Mouse (Mus musculus) bone marrow, adult 2 months (tissue): ENCODE measurements around the gene Hes1.

ENCODE experiments used
- CTCF ChIP-seq: fragments of 200-500 bp; IDR thresholded peaks from 2 replicates; pipeline ENCODE4 v1.5.1; 2011; ENCODE audit warnings: low read length, control low read depth; ENCODE audit not compliant: control insufficient read depth, insufficient read depth
- POLR2A ChIP-seq: fragments of 200-500 bp; IDR thresholded peaks from 2 replicates; pipeline ENCODE4 v1.6.1; 2011; ENCODE audit warnings: low read depth, mild to moderate bottlenecking, control low read depth, low read length, borderline replicate concordance; ENCODE audit not compliant: control insufficient read depth

DNA sequence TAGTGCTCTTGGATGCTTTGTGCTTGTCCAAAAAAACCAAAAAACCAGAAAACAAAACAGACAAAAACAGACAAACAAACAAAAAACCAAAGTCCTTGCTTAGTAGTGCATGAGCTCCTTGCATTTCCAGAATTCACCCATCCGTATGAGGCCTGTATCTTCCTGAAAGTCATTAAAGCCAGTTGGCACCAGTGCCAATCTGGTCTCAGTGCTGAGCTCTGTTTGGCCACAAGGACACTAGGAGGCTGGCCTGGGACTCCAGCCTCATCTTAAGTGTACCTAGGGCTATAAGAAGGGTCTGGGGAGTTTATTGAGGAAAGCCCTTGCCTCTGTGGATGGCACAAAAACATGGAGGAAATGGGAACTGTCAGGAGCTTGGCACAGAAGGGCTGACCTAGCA is 50.3 kb downstream of the Hes1 start:
- TF ChIP-seq CTCF = no peak
- TF ChIP-seq POLR2A = no peak
